Mouse (Mus musculus): ENCODE results near the gene Elovl6. TPM values are rescaled to one million over a fixed set of nuclear protein-coding genes. Genes with fewer than 3 reads are reported as not detected.

Gene Elovl6
- polyA plus RNA-seq, 1 experiment from 2014 or later, result 37.5 TPM

DNA sequence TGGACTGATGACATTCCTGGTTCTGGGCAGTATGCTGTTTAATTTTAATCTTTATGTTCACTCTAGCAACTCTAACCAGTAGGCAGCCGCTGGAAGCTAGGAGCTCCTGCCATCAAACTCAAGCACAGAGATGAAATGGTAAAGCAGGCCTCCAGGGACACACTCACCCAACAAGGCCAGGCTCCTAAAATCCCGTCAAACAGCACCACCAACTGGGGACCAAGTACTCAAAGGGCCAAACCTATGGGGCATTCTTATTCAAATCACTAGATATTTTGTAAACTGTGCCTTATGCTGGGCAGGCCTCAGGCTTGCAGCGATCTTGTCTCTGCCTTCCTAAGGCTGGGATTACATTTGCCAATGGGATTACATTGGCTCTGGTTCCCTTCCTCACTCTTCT is 2.8 kb upstream of the Elovl6 start:
- no peaks in the 10 kb centered on the region for H3K9me3 ChIP-seq
- ATAC-seq (replicated peaks), result no peak
- no peaks in the 10 kb centered on the region for H3K27me3 ChIP-seq (replicated peaks)
- H3K4me2 ChIP-seq, result no peak overlapping the region
- H3K4me1 ChIP-seq, result peaks cover 5% of the 10 kb centered on the region
- WGBS, result 47% methylated on average over 3 of the region's 3 CpGs
- no peak overlapping the region for H3K4me3 ChIP-seq
- no peak overlapping the region for H3K9ac ChIP-seq
- H3K36me3 ChIP-seq (replicated peaks), result no peaks in the 10 kb centered on the region
- no peak overlapping the region for H3K27ac ChIP-seq

- 98% methylated on average over 6 of the region's 6 CpGs for WGBS
- Histone ChIP-seq H3K27me3 (replicated peaks) (no peaks in the 10 kb centered on the region), H3K4me1 (peaks cover 14% of the 10 kb centered on the region), H3K9me3 (no peaks in the 10 kb centered on the region), H3K4me2 (no peak overlapping the region), H3K4me3 (no peak overlapping the region), H3K27ac (no peak overlapping the region), H3K36me3 (replicated peaks) (no peaks in the 10 kb centered on the region), H3K9ac (no peak overlapping the region)
- no peak for ATAC-seq (replicated peaks)
These were observed 1.7 kb upstream of the Elovl6 start for GRCm38 (mm10) chr3:129530461-129530860.

- H3K36me3 ChIP-seq (replicated peaks), result no peaks in the 10 kb centered on the region
- peak; percentile 30 for ATAC-seq (replicated peaks)
- peak overlapping the region; percentile 64 for H3K4me2 ChIP-seq
- peak overlapping the region; percentile 89 for H3K9ac ChIP-seq
- H3K27me3 ChIP-seq (replicated peaks), result no peaks in the 10 kb centered on the region
- H3K4me3 ChIP-seq, result peak overlapping the region; percentile 91
- H3K27ac ChIP-seq, result peak overlapping the region; percentile 98
- peaks cover 36% of the 10 kb centered on the region for H3K4me1 ChIP-seq
- WGBS, result under 1% methylated on average over 40 of the region's 40 CpGs
- H3K9me3 ChIP-seq, result no peaks in the 10 kb centered on the region
These were observed 949 bp downstream of the Elovl6 start for GRCm38 (mm10) chr3:129532865-129533742.

DNA sequence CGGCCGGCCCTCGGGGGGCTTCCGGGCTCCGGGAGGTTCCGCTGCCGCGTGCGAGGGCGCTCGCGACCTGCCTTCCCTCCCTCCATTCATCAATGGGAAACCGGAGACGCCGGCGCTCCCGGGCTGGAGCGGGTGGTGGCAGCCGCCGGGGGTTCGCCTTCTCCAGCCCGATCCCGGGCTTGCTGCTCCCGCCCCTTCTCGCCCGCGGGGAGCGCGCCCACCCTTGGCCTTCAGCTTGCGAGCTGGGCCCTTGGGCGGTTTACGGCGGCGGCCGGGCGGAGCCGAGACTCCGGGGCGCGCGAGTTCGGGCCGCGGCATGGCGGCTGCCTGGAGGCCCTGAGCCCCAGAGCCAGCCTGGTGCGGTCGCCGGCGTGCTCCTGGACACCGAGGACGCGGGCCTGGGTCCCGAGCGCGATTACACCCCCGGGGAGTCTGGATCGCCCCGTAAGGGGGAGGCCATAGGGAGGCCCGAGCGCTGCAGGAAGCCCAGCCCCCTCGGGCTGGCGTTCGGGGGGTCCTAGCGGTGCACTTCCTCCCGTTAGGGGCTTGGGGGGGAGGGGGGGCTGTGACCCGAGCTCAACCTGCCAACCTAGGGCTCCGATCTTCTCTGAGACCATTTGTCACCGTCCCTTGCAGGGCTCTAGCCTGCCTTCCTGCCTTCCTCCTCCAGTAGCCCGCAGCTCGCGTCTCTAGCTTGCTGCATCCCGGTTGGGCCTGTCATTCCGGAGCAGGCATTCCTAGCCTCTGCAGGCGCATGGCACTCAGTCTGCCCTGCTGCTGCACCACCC is 1.8 kb downstream of the Elovl6 start:
- Histone ChIP-seq H3K27me3 (replicated peaks) (no peaks in the 10 kb centered on the region), H3K36me3 (replicated peaks) (no peaks in the 10 kb centered on the region), H3K4me2 (peak overlapping the region; percentile 64), H3K9me3 (no peaks in the 10 kb centered on the region), H3K4me3 (peak overlapping the region; percentile 91), H3K4me1 (peaks cover 45% of the 10 kb centered on the region), H3K27ac (peak overlapping the region; percentile 98), H3K9ac (peak overlapping the region; percentile 89)
- under 1% methylated on average over 71 of the region's 74 CpGs for WGBS
- ATAC-seq (replicated peaks), result peak; percentile 34

GRCm38 (mm10) chr3:129535444-129535843 is 3.3 kb downstream of the Elovl6 start:
- no peak for ATAC-seq (replicated peaks)
- Histone ChIP-seq H3K9me3 (no peaks in the 10 kb centered on the region), H3K36me3 (replicated peaks) (no peaks in the 10 kb centered on the region), H3K27ac (peak overlapping the region; percentile 98), H3K4me2 (peak overlapping the region; percentile 64), H3K27me3 (replicated peaks) (no peaks in the 10 kb centered on the region), H3K4me1 (peaks cover 48% of the 10 kb centered on the region), H3K9ac (peak overlapping the region; percentile 89), H3K4me3 (peak overlapping the region; percentile 91)
- WGBS, result 19% methylated on average over 6 of the region's 6 CpGs

DNA sequence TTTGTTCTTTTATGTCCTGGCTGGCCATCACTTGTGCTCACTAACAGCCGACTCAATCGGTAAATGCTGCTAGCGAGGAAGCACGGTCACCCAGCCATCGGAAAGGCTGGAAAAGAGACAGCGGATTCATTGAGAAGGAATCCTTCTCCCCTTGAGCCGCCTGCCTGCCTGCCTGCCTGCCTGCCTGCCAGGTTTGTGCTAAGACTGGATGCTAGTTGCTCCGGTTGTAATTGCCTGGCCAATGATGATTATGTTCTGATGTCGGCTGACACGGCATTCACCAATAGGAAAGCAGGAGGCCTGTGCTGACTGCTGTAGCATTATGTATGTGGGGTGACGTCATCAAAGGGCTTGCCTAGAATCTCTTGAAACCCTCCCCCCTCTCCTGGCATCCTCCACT is 4.0 kb downstream of the Elovl6 start:
- Histone ChIP-seq H3K4me2 (peak overlapping the region; percentile 64), H3K36me3 (replicated peaks) (no peaks in the 10 kb centered on the region), H3K4me1 (peaks cover 48% of the 10 kb centered on the region), H3K9me3 (no peaks in the 10 kb centered on the region), H3K27me3 (replicated peaks) (no peaks in the 10 kb centered on the region), H3K4me3 (peak overlapping the region; percentile 91), H3K27ac (peak overlapping the region; percentile 98), H3K9ac (peak overlapping the region; percentile 89)
- under 1% methylated on average over 11 of the region's 11 CpGs for WGBS
- ATAC-seq (replicated peaks), result peak; percentile 95

DNA sequence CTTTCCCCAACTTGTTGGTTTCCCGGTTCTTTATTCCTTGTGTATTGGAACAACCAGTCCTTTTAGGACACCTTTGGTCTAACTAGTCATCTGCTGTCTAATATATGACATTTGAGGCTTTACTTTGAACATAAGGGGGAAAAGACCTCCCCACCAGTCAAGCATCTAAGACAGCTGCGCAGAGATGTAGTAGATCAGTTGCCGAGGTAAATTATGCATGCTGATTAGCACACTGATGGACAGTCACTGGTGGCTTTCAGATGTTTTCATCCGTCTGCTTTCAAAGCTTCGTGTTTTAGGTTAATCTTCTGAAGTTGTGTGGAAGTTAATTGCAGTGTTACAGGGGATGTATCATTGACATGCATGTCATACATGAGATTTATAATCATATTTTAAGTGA is 5.8 kb downstream of the Elovl6 start:
- peaks cover 43% of the 10 kb centered on the region for H3K4me1 ChIP-seq
- H3K4me2 ChIP-seq, result no peak overlapping the region
- WGBS, result 34% methylated on average over 5 of the region's 5 CpGs
- H3K27me3 ChIP-seq (replicated peaks), result no peaks in the 10 kb centered on the region
- H3K9me3 ChIP-seq, result no peaks in the 10 kb centered on the region
- no peak for ATAC-seq (replicated peaks)
- H3K4me3 ChIP-seq, result no peak overlapping the region
- no peak overlapping the region for H3K27ac ChIP-seq
- no peak overlapping the region for H3K9ac ChIP-seq
- H3K36me3 ChIP-seq (replicated peaks), result peaks cover 5% of the 10 kb centered on the region; the same call in 1 of the 2 replicates

GRCm38 (mm10) chr3:129540882-129541281 is 8.7 kb downstream of the Elovl6 start:
- WGBS, result 95% methylated on average over 2 of the region's 2 CpGs
- Histone ChIP-seq H3K36me3 (replicated peaks) (peaks cover 5% of the 10 kb centered on the region; the same call in 1 of the 2 replicates), H3K9ac (no peak overlapping the region), H3K27ac (no peak overlapping the region), H3K4me3 (no peak overlapping the region), H3K27me3 (replicated peaks) (no peaks in the 10 kb centered on the region), H3K4me2 (no peak overlapping the region), H3K4me1 (peaks cover 30% of the 10 kb centered on the region), H3K9me3 (no peaks in the 10 kb centered on the region)
- ATAC-seq (replicated peaks), result no peak

DNA sequence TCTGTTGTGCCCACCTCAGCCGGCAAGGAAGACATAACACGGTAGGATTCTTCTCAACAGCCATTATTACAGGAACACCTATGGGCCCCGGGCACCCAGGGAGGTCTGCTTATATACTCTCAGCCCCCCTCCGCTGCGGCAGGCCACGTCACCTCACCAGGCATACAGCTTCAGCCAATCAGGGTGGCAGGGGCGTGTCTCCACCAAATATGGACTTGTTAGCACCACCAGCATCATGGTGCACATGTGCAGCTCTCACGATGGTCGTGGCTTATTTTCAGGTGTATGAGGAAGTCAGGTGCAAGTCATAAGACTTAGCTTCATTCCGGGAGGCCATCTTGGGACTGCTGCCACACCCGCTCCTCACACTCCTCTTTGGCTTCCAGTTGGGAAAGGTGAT is 9.3 kb downstream of the Elovl6 start:
- Histone ChIP-seq H3K4me1 (peaks cover 29% of the 10 kb centered on the region), H3K9me3 (no peaks in the 10 kb centered on the region), H3K4me3 (no peak overlapping the region), H3K27me3 (replicated peaks) (no peaks in the 10 kb centered on the region), H3K36me3 (replicated peaks) (peaks cover 5% of the 10 kb centered on the region; the same call in 1 of the 2 replicates), H3K4me2 (no peak overlapping the region), H3K27ac (no peak overlapping the region), H3K9ac (no peak overlapping the region)
- WGBS, result 95% methylated on average over 11 of the region's 11 CpGs
- ATAC-seq (replicated peaks), result no peak

- no peak for ATAC-seq (replicated peaks)
- WGBS, result 95% methylated on average over 3 of the region's 3 CpGs
- Histone ChIP-seq H3K27ac (no peak overlapping the region), H3K4me1 (peaks cover 9% of the 10 kb centered on the region), H3K4me2 (no peak overlapping the region), H3K4me3 (no peak overlapping the region), H3K36me3 (replicated peaks) (peaks cover 5% of the 10 kb centered on the region; the same call in 1 of the 2 replicates), H3K9me3 (no peaks in the 10 kb centered on the region), H3K9ac (no peak overlapping the region), H3K27me3 (replicated peaks) (no peaks in the 10 kb centered on the region)
These were observed 11.2 kb downstream of the Elovl6 start for GRCm38 (mm10) chr3:129543376-129543775.

DNA sequence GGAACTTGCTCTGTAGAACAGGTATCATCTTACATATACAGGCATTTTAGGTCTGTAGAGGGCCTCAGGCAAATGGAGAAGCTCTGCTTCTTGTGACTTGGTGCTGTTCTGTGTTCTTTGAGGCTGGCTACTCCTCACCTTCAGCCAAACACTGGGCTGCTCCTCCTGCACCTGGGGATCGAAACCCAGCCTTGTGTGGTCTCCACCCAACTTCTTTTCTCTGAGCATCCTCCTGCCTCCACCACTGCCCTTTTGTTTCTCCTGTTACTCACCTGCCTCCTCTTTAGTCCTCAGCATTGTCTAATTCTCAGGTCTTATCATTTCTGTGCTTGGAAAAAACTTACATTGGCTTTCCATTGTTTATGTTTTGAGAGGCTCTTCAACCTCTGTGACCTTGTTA is 12.1 kb downstream of the Elovl6 start:
- H3K9ac ChIP-seq, result no peak overlapping the region

DNA sequence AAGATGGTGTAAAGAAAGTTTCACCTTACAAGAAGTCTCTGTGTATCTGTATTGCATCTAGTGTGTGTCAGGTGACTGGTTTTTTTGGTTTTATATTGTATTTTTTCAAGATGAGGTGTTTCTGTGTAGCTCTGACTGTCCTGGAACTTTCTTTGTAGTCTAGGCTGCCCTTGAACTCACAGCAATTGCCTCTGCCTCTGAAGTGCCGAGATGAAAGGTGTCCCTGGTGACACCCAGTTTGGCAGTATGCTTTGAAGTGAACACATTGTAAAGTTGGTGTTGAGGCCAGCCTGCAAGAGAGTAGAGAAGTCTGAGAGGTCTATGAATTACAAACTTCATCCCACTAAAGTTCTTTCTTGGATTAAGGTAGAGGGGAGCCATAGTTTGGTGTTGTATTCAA is 13.1 kb downstream of the Elovl6 start:
- ATAC-seq (replicated peaks), result no peak
- Histone ChIP-seq H3K4me2 (no peak overlapping the region), H3K9ac (no peak overlapping the region), H3K9me3 (no peaks in the 10 kb centered on the region), H3K4me1 (no peaks in the 10 kb centered on the region), H3K27ac (no peak overlapping the region), H3K4me3 (no peak overlapping the region), H3K36me3 (replicated peaks) (peaks cover 5% of the 10 kb centered on the region; the same call in 1 of the 2 replicates), H3K27me3 (replicated peaks) (no peaks in the 10 kb centered on the region)
- 60% methylated on average over 1 of the region's 1 CpGs for WGBS

More for the DNA sequence above, 12.1 kb downstream of the Elovl6 start:
- ATAC-seq (replicated peaks), result no peak
- no peak overlapping the region for H3K27ac ChIP-seq
- H3K36me3 ChIP-seq (replicated peaks), result peaks cover 5% of the 10 kb centered on the region; the same call in 1 of the 2 replicates
- H3K4me1 ChIP-seq, result peaks cover 4% of the 10 kb centered on the region; the same call in 1 of the 2 replicates
- H3K4me2 ChIP-seq, result no peak overlapping the region
- H3K27me3 ChIP-seq (replicated peaks), result no peaks in the 10 kb centered on the region
- WGBS, result 93% methylated on average over 1 of the region's 1 CpGs
- no peaks in the 10 kb centered on the region for H3K9me3 ChIP-seq
- no peak overlapping the region for H3K4me3 ChIP-seq

Data from midbrain, embryonic 15.5 days (tissue).